Mouse (Mus musculus) thymus, adult 2 months (tissue): ENCODE measurements around the gene Ptch1. TPM values are rescaled to one million over a fixed set of nuclear protein-coding genes. Genes with fewer than 3 reads are reported as not detected.
A peak's percentile ranks its signal among the peaks of the same experiment; 100 is the strongest.

Source experiments
- DNase-seq: peaks from one replicate; pipeline ENCODE4 v3.0.0; 2021
- H3K27ac ChIP-seq: fragments of 200-500 bp; 2 replicates; pipeline ENCODE4 v1.5.1; 2012; ENCODE audit warnings: low read length, control low read depth; ENCODE audit not compliant: control insufficient read depth, insufficient read depth
- H3K27me3 ChIP-seq: fragments of 200-500 bp; 2 replicates; pipeline ENCODE4 v1.6.1; 2012; ENCODE audit warnings: mild to moderate bottlenecking, low read length, moderate library complexity, mixed read lengths; ENCODE audit not compliant: control insufficient read depth, insufficient read depth
- H3K36me3 ChIP-seq: fragments of 200-500 bp; 2 replicates; pipeline ENCODE4 v1.6.1; 2012; ENCODE audit warnings: mild to moderate bottlenecking, low read length, moderate library complexity; ENCODE audit not compliant: control insufficient read depth, insufficient read depth
- H3K4me1 ChIP-seq: fragments of 200-500 bp; replicated peaks from 2 replicates; pipeline ENCODE4 v1.6.1; 2012; ENCODE audit warnings: low read length; ENCODE audit not compliant: control insufficient read depth, insufficient read depth
- H3K4me3 ChIP-seq: fragments of 200-500 bp; 2 replicates; pipeline ENCODE4 v1.5.1; 2012; ENCODE audit warnings: mild to moderate bottlenecking, low read length, control low read depth, moderate library complexity; ENCODE audit not compliant: control insufficient read depth, insufficient read depth
- CTCF ChIP-seq: fragments of 200-500 bp; IDR thresholded peaks from 2 replicates; pipeline ENCODE4 v1.5.1; 2012; ENCODE audit warnings: mild to moderate bottlenecking, control low read depth, low read length, moderate library complexity, borderline replicate concordance; ENCODE audit not compliant: control insufficient read depth, poor library complexity, insufficient read depth; ENCODE audit errors: extremely low read depth
- POLR2A ChIP-seq: fragments of 200-500 bp; IDR thresholded peaks from 2 replicates; pipeline ENCODE4 v1.6.1; 2012; ENCODE audit warnings: mild to moderate bottlenecking, low read length, control low read depth, moderate library complexity; ENCODE audit not compliant: control insufficient read depth, poor library complexity, insufficient read depth; ENCODE audit errors: extremely low read depth
- WGBS: fragments of 180-500 bp; shearing (Covaris S2); methylation state at CpG from one replicate; pipeline ENCODE4 v1.1.7; 2018; 5-methylcytosine and 5-hydroxymethylcytosine counted together
- polyA plus RNA-seq: library from polyadenylated mRNA; depleted of rRNA; stranded (reverse); fragments of >200 nt; gene quantifications from 2 replicates; pipeline ENCODE4 v1.2.3, GENCODE M21; 2012

The Ptch1 gene
- polyA plus RNA-seq, 1 experiment = 27.2 TPM

DNA sequence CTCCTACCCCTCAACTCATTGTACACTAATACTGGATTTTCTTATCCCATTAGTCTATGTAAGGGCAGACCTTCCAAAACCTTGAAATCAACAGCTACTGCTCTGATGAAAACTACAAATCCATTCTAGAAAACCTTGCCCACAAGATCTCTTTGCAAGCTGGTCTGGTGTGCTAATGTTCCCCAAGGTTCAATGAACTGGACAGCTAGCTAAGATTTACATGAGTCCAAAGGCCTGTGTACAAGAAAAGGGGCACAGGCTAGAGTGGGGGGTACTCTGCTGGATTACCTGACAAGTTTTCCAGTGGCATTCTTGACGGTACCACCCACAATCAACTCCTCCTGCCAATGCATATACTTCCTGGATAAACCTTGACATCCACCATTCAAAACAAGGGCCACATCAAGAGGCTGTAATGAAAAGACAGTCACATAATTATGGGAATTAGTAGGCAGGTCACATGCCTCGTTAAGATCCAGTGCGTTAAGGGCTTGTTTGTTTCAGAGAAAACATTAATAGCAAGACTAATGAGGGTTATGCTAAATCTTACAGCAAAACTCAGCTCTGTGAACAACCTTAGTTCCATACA is 30.5 kb downstream of the Ptch1 start:
- no peak for DNase-seq
- no peak overlapping the region for H3K27ac ChIP-seq
- WGBS = 97% methylated on average over 3 of the region's 3 CpGs
- H3K4me1 ChIP-seq = no peaks in the 10 kb centered on the region
- TF ChIP-seq CTCF = no peak
- TF ChIP-seq POLR2A = no peak
- H3K4me3 ChIP-seq = no peak overlapping the region
- H3K36me3 ChIP-seq = peaks cover 63% of the 10 kb centered on the region
- H3K27me3 ChIP-seq = no peaks in the 10 kb centered on the region

DNA sequence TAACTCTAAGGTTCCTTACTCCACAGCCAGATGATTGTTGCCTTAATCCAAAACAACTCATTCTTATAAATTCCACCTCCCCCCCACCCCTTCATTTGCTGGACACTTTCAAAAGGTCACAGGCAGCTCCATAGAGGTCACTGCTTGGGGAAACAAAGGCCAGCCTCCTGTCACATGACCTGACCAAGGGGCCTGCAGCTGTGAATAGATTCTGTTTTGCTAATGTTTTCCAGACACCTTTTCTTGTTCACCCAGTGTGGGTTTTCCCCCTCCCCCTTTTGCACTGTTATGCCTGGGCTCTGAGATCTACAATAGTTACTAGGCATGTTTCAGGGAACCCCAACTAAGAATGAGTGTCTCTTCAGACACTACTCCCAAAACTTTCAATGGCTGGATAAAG is 31.9 kb downstream of the Ptch1 start:
- H3K4me1 ChIP-seq = no peaks in the 10 kb centered on the region
- H3K27me3 ChIP-seq = no peaks in the 10 kb centered on the region
- H3K36me3 ChIP-seq = peaks cover 64% of the 10 kb centered on the region
- DNase-seq = no peak
- TF ChIP-seq CTCF (no peak), POLR2A (no peak)
- H3K27ac ChIP-seq = no peak overlapping the region
- no peak overlapping the region for H3K4me3 ChIP-seq

DNA sequence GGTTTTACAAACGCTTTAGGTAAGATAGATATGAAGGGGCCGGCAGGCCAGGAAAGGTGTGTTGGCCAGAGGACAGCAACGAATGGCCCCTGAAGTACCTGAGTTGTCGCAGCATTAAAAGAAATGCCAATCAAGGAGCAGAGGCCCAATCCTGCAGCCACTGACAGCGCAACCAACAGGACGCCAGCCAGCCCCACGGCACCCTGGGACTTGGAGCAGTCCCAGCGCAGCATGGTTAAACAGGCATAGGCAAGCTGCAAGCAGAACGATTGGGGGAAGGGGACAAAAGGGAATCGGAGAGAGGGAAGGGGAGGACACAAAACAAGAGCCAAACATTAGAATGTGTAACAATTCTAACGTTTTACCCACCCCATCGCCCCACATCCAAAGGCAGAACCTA is 32.8 kb downstream of the Ptch1 start:
- DNase-seq = no peak
- no peak overlapping the region for H3K27ac ChIP-seq
- TF ChIP-seq POLR2A (no peak), CTCF (no peak)
- no peaks in the 10 kb centered on the region for H3K27me3 ChIP-seq
- H3K4me1 ChIP-seq = no peaks in the 10 kb centered on the region
- whole genome bisulfite sequencing = 95% methylated on average over 12 of the region's 12 CpGs
- H3K36me3 ChIP-seq = peaks cover 71% of the 10 kb centered on the region
- no peak overlapping the region for H3K4me3 ChIP-seq

DNA sequence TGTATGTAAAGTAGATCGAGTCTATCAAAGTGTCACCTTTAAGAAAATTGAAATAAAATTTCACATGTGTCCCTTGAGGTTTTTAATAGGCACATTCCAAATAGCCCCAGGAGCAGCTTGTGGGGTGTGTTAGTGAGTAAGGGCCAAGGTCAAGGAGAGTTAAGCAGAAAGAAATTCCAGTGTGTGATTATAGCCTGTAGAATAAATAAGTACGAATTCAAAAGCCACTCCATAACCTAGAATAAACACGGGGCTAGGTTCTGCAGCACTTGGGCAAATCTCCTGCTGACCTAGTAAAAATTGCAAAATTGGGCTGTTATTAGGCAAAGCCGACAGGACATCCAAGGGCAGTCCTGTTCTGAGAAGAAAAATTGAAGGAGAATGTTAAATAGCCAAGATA is 38.4 kb downstream of the Ptch1 start:
- H3K4me1 ChIP-seq = peaks cover 5% of the 10 kb centered on the region
- over 99% methylated on average over 4 of the region's 4 CpGs for WGBS
- no peak for DNase-seq
- H3K4me3 ChIP-seq = no peak overlapping the region
- peaks cover 57% of the 10 kb centered on the region for H3K36me3 ChIP-seq
- TF ChIP-seq CTCF (no peak), POLR2A (no peak)
- no peak overlapping the region for H3K27ac ChIP-seq
- no peaks in the 10 kb centered on the region for H3K27me3 ChIP-seq

DNA sequence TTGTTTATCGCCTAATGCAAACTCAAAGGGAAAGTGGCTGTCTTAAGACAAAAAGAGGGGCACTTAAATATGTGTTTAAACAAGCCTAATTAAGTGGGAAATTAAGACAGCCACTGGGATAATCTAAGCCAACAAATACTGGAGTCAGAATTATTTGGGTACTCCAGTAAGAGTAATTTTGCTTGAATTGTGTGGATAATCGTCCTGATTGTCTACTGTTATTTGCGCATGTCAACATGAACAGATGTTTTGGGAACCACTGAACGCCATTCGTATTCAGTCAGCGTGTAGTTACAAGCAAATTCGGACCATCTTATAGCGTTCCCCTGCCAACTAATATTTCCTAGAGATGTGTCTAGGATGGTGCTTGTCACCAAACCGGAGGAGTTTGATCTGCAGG is 42.5 kb downstream of the Ptch1 start:
- H3K4me1 ChIP-seq = peaks cover 36% of the 10 kb centered on the region
- 98% methylated on average over 9 of the region's 9 CpGs for WGBS
- H3K36me3 ChIP-seq = peaks cover 38% of the 10 kb centered on the region
- TF ChIP-seq POLR2A = no peak
- no peak for TF ChIP-seq CTCF
- no peaks in the 10 kb centered on the region for H3K27me3 ChIP-seq
- no peak overlapping the region for H3K27ac ChIP-seq
- no peak overlapping the region for H3K4me3 ChIP-seq
- no peak for DNase-seq

DNA sequence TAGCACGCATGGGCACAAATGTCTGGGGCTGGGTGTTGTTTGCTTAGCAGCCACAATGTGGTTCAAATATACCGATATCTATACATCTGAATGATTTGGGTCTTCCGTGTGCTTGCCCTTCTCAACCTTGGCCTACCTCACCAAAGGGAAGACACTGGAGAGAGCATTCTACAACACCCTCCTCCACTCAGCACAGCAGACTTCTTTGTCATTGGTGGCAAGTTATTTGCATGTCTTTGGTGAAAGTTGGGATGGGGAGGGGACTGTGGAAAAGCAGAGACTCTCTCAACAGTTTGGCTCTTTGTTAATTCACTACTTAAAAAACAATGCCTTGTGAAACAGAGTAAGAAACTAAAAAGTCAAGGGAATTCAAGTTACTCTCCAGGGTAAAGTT is 43.0 kb downstream of the Ptch1 start:
- peak overlapping the region; percentile 6; the same call in 1 of the 2 replicates for H3K27ac ChIP-seq
- WGBS = 14% methylated on average over 3 of the region's 3 CpGs
- H3K27me3 ChIP-seq = no peaks in the 10 kb centered on the region
- H3K36me3 ChIP-seq = peaks cover 38% of the 10 kb centered on the region
- TF ChIP-seq POLR2A = no peak
- TF ChIP-seq CTCF = no peak
- H3K4me3 ChIP-seq = no peak overlapping the region
- DNase-seq = no peak
- H3K4me1 ChIP-seq = peaks cover 36% of the 10 kb centered on the region
